Mouse (Mus musculus) yolk sac, embryonic 10.5 days (tissue): ENCODE measurements around the gene Mycbpap.

Source experiments
- DNase-seq: peaks from one replicate; pipeline ENCODE4 v3.0.0-alpha.2; 2017; ENCODE audit warnings: low spot score

Gene Mycbpap

DNA sequence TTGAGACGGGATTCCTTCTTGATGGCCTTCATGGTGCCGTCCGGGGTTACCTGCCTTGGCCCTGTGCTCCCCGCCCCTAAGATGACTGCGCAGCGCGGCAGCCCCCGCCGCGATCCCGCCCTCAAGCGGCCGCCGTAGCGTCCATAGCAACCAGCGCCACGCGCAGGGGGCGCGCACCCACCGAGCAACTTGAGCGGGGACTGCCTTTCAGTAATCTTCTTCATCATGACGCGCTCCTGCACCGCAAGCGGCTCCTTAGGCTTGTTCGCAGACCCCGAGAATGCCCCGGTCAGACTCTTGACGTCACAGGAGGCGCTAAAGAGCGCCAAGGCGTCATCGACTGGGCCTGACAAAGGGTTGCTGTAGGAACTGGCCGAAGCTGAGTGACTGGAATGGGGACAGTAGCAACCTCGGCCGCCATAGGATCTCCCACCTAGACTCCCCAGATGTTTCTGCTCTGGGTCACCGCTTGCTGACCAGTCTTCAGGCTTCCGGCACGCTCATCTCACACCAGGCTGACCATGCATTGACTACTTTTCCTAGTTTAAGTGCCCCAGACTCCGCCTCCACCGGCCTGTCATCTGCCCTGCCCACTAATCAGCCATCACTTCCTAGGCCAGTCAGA, at the start of gene Mycbpap:
Gene Mycbpap (minus strand): TSS at position 524 of the 625 bp plus-strand sequence.
- peak; percentile 77 for DNase-seq

GRCm38 (mm10) chr11:94570612-94571011, 49.1 kb upstream of the Mycbpap start:
- DNase-seq, result no peak

DNA sequence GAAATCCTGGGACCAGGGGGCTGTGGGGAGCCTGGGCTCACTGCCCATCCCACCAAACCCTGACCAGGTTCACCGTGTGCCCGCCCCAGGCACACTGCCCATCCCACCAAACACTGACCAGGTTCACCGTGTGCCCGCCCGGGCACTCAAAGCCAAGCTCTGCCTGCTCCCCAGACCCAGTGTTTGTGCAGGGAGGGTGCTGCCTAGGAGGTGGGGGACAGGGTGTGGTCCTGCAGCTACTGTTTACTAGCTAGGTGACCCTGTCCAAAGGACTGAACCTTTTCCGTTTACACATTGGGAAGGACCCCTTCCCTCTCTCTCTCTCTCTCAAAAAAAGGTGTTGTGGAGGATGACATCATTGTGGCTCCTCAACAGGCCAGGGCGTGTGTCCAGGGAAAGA, 45.8 kb upstream of the Mycbpap start:
- no peak for DNase-seq

GRCm38 (mm10) chr11:94566534-94566933, 45.0 kb upstream of the Mycbpap start:
- DNase-seq, result peak; percentile 84

- no peak for DNase-seq
Observed at GRCm38 (mm10) chr11:94565151-94565479, 43.6 kb upstream of the Mycbpap start.

DNA sequence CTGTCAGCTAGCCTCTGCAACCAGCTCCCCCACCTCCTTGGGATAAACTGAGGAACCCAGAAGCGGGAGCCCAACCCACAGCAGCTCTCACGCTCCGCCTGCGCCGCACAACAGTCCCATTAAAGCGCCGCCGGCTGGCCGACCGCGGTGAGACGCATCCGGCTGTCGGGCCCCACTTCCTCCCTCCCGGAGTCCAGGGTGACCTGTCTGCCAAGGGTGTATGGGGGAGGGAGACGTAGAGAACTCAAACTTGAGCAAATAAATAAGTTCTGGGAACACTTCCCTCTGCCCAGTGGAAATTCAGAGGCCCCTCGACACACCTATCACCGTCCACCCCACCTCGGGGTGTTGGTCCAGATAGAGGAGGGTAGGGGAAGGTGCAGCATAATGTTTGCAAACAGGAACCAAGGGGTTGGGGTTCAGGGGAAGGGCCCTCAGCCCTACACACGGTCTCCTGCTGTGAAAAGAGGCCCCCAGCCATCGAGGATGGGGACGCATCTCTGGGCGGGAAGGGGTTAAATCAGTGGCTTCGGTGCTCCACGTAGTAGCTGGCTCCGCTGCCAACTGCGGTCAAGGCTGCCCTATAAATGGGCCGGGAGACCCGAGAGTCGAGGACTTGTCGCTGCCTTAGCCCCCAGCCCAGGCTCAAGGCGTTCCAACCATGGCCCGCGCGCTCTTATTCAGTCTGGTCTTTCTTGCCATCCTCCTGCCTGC, 43.1 kb upstream of the Mycbpap start, which contains the start of gene Chad:
Gene Chad (plus strand): TSS at position 611 of the 714 bp plus-strand sequence.
- no peak for DNase-seq

GRCm38 (mm10) chr11:94563821-94564220, 42.3 kb upstream of the Mycbpap start:
- no peak for DNase-seq

GRCm38 (mm10) chr11:94563383-94563782, 41.8 kb upstream of the Mycbpap start:
- no peak for DNase-seq

GRCm38 (mm10) chr11:94558226-94558625, 36.7 kb upstream of the Mycbpap start:
- DNase-seq, result no peak

- no peak for DNase-seq
Observed at GRCm38 (mm10) chr11:94550442-94550744, 28.9 kb upstream of the Mycbpap start.

- no peak for DNase-seq
Observed at GRCm38 (mm10) chr11:94549691-94550441, 28.3 kb upstream of the Mycbpap start.

GRCm38 (mm10) chr11:94548888-94549690, 27.5 kb upstream of the Mycbpap start, which contains the start of gene Rsad1:
TSS of gene Rsad1 (minus strand) at chr11:94549255.
- DNase-seq, result peak; percentile 86

DNA sequence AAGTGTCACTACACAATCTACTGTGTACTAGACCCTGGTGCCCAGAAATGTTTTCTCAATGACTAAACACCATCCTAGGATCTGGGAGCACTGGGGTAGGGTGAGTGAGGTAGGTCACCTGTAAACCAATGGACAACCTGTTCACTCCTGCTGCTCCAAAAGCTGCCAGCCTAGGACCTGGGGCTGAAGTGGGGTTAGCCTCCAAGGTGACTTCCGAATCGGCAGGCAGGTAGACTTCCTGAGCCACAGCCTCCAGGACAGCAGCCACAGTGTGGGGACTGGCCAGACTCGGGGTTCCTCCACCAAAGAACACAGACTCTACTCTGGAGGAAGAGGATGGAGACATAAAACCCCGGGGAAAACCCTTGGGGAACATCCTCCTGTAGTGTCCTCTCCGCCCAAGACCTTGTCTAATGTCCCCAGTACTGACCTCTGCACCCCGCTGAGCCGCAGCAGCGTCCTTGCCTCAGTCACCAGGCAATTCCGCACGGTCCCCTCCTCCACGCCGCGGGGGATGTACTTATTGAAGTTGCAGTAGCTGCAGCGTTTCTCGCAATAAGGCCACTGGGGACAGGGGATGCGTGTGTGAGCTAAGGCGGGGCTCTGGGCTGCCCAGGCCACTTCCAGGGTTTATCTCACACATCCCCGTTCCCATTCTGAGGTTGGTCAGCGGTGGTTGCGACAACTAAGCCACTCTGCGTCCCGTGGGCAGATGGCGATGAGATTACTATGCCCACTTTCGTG, 26.7 kb upstream of the Mycbpap start:
- DNase-seq, result no peak

GRCm38 (mm10) chr11:94547271-94547670, 25.7 kb upstream of the Mycbpap start:
- DNase-seq, result no peak

- DNase-seq, result no peak
Observed at GRCm38 (mm10) chr11:94546381-94546780, 24.8 kb upstream of the Mycbpap start.

DNA sequence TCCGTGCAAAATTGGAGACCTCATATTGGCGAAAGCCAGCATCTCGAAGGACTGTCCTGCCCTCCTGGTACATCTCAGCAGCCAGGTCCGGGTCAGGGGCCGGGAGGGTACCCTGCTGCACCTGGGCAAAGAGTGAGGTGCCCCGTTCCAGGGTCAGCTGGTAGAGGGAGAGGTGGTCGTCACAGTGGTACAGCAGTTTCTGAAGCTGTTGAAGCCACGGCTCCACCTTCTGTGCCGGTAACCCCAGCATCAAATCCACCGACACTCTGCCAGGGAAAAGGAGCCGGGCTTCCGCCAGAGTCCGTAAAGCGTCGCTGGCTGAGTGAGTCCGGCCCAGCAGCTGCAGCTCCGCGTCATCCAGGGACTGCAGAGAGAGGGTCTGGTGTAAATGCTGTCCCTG, 22.9 kb upstream of the Mycbpap start:
- no peak for DNase-seq

DNA sequence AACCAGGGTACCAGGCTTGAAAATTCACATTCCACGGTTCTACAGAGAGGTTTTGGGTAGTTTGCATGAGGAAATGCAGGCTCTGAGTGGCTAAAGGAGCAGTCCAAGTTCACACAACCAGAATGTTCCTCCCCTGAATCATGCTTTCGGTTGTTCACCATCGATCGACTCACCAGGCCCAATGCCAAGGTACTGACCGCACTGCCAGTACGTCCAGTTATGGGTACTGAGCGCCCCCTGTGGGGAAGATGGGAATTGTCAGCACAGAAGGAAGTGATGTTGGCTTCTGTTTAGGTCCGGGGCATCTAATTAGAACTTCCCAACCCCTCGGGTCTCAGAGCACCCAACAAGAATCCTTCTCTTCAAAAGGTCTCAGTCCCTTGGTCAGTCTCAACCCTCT, 22.4 kb upstream of the Mycbpap start:
- no peak for DNase-seq

DNA sequence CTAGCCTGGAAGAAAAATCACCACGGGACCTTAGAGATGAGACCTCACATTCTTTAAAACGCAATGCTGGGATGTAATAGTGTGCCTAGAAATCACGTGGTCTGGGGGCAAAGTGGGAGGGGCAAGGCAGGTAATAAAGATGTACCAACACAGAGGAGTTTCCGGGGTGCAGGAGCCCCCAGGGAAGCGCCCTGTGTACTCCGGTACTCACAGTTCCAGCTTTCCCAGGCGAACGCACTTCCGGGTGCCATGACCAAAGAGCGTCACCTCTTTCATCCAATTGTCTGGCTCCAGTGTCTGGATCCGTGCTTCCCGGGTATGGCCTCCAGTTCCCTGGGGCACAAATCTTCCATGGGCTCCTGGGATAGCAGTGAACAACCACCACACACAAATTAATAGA, 21.8 kb upstream of the Mycbpap start:
- no peak for DNase-seq

GRCm38 (mm10) chr11:94542400-94542799, 20.9 kb upstream of the Mycbpap start:
- no peak for DNase-seq

GRCm38 (mm10) chr11:94539761-94540160, 18.2 kb upstream of the Mycbpap start:
- no peak for DNase-seq

DNA sequence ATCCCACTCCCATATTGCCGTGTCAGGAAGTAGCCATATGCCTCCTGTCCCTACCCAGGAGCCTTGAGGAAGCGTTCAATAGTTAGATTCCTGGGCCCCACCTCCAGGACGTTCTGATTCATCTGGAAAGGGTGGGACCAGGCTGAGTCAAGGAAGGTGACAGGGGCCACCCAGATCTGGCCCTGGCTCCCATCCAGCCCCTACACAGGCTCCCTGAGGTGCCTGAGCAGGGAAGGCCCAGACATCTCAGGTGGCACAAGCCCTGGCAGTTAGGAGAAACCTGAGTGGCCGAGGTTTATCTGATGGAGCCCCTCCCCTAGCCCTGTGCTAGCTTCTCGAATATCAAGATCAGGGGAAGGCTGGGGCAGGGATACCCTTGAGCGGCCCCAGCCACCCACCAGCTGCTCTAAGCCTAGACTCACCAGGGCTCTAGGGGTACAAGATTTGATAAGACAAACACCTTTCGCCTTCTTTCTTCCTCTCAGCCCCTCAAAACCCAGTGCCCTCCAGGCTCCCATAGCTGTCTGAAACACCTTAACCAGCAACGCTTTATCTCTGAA, 17.3 kb upstream of the Mycbpap start:
- DNase-seq, result no peak
